Mouse (Mus musculus) embryonic stem cell, embryonic (primary cell): ENCODE measurements at regions not wholly inside any gene's neighbourhood (a gene's known extent, or its start where the extent isn't known, plus 50 kb on each side); places are given as distances from the start of the nearest gene placed in this dataset.

Source experiments
- CTCF ChIA-PET, 4 experiments: fragments of 300-600 bp in 2 of 4; fragments of 350-600 bp in 2 of 4; sonication (Branson Sonifier 250); formaldehyde crosslinking; loops; one replicate each; lab custom pipeline; 2022; ENCODE audit warnings: inconsistent platforms in 2 of 4; lab: Charles Lee
- POLR2A ChIA-PET, 4 experiments: fragments of 300-600 bp in 2 of 4; fragments of 350-600 bp in 2 of 4; sonication (Branson Sonifier 250); formaldehyde crosslinking; loops; one replicate each; lab custom pipeline; 2022; ENCODE audit warnings: antibody characterized with exemption in 4 of 4, inconsistent platforms in 1 of 4; lab: Charles Lee

DNA sequence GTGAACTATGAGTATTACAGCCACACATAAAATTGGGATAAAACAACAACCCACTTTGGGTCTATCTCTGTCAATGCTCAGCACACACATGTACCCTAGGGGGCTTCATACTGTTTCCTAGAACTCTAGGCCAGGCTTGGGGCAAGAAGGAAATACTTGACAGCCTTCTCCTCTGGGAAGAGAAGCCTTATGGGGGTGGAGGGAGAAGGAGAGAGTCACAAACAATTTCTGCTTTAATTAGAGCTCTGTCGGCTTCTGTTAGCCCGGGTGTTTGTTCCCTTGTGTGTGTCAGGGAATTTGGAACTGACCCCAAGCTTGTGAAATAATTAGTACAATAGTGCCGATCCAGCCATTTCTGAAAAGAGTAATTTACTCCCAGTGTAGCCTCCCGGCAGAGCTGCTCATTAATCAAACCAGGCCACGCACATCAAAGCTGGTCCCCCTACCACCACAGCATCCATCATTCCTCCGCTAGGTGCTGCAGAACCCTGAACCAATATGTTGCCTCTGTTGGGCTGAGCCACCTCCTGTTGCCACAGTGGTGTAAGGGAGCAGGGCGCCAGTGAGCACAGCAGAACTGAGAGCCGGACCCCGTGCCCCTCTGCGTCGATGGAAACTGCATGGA, 307.3 kb downstream of the Tmem114 start:
- CTCF ChIA-PET = no interaction called here

DNA sequence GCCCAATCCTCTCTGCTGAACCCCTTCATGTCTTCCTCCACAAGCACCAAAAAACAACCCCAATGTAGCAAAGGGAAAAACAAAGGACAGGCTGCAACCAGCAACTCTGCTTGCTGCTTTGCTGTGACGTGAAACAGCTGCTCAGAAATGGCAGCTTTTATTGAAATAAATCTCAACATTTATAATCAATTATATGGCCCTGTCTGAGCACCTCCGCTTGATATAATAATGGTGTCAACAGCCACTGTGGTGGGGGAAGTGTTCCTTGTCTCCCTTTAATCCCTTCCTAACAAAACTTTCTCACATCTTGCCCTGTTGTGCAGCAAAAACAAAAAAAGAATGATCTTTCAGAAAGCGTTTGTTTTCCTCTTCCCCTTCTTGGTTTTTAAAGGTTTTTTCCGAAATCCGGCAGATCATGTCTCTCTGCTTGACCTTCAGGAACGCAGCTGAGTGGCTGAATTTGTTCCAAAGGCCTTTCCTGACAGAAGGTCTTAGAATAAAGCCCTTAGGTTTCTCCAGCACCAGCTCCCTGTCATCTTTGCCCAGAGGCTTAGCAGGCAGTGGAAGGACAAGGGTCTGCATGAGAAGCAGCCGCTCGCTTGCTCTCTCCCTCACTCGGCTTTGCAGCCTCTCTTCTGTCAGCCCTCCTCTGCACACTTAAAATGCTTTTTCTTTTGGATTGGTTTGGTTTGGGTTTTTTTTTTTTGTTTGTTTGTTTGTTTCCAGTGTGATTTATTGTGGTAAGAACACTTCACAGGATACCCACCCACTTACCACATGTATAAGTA, 313.4 kb downstream of the Tmem114 start:
- CTCF ChIA-PET = no interaction called here

More for the DNA sequence above, 307.3 kb downstream of the Tmem114 start:
- POLR2A ChIA-PET = no interaction called here

DNA sequence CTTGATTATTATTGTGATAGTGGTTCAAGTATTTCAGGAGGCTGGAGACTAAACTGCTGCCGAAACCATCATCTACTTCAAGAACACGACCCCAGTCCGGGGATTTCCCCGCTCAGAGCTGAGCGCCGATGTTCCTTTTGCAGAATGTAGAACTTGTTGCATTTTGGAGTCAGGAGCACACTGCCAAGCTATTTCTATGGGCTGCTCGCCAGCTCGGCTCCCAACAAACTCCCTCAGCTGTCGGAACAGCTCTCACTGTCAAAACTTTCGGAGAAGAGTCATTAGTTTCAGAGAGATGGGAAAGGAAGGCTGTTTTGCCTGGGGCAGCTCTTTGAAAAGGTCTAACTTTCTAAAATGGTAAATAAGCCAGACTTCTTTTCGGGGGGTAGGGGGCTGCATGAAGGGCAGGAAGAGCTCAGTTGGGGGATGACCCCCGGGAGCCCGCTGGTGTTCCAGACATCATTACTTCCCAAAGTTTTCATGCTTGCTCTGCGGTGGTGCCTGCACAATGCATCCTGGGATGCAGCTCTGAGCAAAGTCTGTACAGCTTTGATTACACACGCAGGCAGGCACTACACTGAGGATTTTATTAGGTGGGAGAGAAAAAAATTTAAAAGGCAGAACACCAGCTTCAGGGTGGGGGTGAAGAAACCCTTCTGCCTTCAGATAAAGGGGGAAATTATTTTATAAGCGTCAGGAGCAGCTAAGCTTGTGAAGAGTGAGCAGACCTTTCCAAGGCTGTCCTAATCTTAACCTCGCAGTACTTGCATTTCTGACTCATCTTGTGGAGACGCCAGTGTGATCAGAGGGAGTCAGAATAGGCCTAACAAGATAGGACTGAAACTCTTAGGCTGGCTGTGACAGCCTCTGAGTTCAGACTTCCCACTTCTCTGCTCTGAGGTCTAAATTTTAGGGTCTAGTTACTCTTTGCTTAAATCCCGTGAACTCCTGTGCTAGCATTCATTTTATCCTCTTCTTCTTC, 316.5 kb downstream of the Tmem114 start:
- ChIA-PET POLR2A (no interaction called here), CTCF (interaction anchor here in 1 of 4 experiments (0.5 kb wide), 1 partner anchor 280 kb away, joined by 8 read pairs; no protein-coding TSS in a partner anchor)

More for the DNA sequence above, 313.4 kb downstream of the Tmem114 start:
- POLR2A ChIA-PET = interaction anchor here in 1 of 4 experiments (0.7 kb wide), 1 partner anchor 78 kb away, joined by 3 read pairs; no protein-coding TSS in a partner anchor

DNA sequence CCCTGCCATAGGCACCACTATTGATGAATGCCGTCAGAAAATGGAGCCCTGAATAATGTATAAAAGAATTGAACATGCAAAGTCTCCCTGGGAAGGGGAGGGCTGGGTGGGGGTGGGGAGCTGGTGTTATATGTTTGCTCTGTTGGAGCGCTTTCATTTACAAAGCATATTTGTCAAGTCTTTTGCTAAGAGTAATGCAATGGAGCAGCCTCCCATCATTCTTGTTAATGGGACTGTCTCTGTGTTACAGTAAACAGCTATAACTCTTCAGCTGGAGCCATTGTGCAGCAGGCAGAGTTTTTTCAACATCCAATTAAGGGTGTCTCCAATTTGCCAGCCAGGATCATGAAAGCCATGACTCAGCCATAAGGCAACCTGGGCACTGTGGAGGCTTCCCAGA, 345.9 kb downstream of the Tmem114 start:
- POLR2A ChIA-PET = interaction anchor here in 1 of 4 experiments (0.6 to 1.7 kb wide), 2 partner anchors 14 to 761 kb away, joined by 3 to 6 read pairs; no protein-coding TSS in a partner anchor
- CTCF ChIA-PET = interaction anchor here in 1 of 4 experiments (0.6 kb wide), 1 partner anchor 1519 kb away, joined by 3 read pairs; no protein-coding TSS in a partner anchor

DNA sequence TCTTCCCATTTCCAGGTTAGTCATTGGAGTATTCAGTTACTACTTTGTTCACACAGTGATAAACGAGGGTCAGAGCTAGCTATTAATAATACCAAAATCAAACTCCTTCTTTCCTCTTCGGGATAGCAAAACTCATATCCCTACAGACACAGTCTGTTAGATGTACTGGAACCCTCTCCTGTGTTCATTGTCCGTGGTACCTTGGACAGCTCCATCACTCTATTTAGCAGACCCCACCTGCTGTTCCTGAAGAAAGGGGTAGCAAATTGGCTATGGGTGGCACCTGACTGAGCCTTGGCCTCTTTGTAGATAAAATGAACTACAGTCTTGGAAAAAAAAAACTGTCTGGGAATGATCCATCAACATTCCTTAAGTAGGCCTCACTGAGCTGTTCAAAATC, 346.5 kb downstream of the Tmem114 start:
- ChIA-PET CTCF (interaction anchor here in 1 of 4 experiments (0.5 kb wide), 1 partner anchor 341 kb away, joined by 5 read pairs; no protein-coding TSS in a partner anchor), POLR2A (interaction anchor here in 2 of 4 experiments (0.6 to 1.7 kb wide), 3 partner anchors 14 to 620 kb away, joined by 6 to 9 read pairs (median 8); no protein-coding TSS in a partner anchor)

DNA sequence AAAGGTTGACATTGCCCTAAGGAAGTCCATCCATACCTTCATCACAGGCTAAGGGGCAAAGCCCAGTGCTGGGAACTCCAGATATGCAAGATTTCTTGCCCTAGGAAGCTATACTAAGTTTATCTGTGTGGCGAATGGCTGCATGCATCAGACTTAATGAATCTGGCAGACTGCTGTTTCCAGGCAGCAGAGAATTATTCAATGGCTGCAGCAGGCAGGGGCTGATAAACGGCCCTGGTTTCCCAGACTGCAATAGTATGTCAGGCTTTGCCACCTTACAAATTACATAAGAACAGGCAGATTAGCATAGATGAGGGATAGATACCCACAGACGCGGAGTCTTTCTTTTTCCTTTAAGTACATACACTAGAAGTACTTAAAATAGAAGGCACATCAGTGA, 350.2 kb downstream of the Tmem114 start:
- ChIA-PET POLR2A (no interaction called here), CTCF (no interaction called here)

DNA sequence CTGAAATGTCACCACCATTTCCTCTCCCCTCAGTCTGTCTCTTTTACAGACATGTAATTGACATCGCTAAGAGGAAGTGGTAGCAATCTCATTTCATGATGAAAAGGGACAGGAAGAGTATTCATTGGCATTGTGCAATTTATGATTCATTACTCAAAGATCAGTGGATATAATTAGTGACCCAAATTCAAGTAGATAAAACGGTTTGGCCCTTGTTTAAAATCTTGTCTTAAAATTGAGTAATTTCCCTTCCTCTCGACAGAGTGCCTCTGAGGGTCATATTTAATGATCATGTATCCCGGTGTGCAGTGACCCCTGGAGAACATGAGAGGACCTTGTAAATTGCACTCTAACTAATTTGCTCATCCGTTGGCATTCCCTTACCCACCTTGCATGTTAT, 371.0 kb downstream of the Tmem114 start:
- ChIA-PET POLR2A (no interaction called here), CTCF (no interaction called here)

DNA sequence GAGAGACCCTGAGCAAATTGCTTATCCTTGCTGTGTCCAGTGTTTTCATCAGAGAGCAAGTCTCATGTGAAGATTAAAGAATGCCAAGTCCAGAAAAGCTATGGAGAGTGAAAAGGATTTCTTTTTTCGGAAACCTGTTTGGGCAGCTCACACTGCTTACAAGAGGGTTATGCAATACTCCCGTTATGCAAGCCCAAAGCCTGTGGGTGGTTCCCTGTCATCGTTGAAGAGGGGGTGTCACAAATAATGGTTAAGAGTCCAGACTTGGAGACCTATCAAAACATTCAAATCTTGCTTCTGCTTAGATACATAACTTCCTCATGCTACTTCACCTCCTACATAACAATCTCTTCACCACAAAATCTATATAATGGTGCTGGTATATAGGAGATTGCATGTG, 416.0 kb downstream of the Tmem114 start:
- CTCF ChIA-PET = no interaction called here
- POLR2A ChIA-PET = no interaction called here

DNA sequence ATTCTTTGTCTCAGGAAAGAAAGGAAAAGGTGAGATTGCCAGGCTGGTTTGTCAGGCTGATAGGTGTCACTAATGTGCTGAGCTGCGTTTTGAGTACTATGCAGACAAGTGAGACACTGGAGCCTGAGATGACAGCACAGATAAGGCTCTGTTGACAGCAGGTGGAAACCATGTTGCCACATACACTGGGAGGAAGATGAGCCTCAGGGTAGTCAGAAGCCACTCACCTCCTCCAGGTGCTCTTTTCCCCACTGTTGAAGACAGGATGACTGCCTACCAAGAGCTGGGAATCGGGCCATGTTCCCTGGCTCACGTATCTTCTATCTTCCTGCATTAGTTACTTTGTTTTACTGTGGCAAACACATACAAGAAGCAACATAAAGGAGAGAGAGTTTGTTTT, 418.3 kb downstream of the Tmem114 start:
- CTCF ChIA-PET = interaction anchor here in 1 of 4 experiments (0.6 kb wide), 1 partner anchor 57 kb away, joined by 6 read pairs; no protein-coding TSS in a partner anchor

DNA sequence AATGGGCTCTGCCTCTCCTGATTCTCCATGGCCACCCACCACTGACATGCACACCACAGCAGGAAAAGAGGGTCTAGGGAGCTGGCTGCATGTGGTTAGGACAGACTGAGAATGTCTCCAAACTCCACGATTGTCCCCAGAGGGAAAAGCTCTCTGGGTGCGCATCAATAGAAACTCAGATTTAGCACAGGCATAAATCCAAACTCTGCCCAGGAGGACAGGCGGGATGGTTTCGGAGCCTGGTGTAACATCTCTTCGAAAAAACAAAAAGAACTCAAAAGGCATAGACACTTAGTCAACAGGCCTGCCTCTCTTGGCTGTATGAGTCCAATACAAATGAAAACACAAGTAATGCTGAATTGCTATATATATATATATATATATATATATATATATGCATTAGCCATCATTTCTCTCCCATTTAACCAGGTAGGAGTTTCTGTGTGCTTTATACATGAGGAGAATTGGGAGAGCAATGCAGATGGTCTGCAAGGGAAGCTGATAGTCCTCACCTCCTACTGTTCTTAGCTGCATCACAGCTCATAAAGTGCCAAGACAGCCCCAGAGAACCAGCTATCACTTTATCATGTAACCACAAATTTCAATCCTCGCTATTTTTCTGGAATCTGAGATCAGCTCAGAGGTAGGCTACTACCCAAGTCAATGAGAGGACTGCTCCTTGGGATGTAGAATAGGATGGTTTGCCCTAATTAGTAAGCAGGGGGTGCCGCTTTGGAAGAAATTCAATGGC, 422.4 kb downstream of the Tmem114 start:
- POLR2A ChIA-PET = interaction anchor here in 1 of 4 experiments (0.7 kb wide), 1 partner anchor 367 kb away, joined by 5 read pairs; no protein-coding TSS in a partner anchor
- CTCF ChIA-PET = interaction anchor here in 1 of 4 experiments (0.8 kb wide), 1 partner anchor 1472 kb away, joined by 3 read pairs; no protein-coding TSS in a partner anchor

More for the DNA sequence above, 418.3 kb downstream of the Tmem114 start:
- POLR2A ChIA-PET = interaction anchor here in 1 of 4 experiments (0.6 kb wide), 1 partner anchor 46 kb away, joined by 3 read pairs; no protein-coding TSS in a partner anchor

DNA sequence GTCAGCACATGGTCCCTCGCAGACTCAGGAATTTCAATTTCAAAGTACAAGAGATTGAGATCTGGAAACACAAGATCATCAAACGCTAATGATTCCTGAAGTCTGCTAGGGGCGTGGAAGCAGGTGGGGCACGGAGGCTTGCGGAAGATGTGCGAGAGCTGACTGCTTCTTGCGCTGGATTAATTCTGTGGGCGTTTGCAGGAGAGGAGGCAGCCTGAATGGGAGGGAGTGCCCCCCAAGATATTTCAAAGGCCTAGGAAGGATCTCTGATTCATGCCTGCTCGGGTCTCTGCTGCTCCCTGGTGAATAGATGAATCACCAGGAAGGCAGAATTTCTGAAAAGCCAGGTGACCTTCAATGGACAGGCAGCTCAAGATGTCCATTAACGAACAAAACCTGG, 442.1 kb downstream of the Tmem114 start:
- ChIA-PET CTCF (interaction anchor here in 1 of 4 experiments (0.6 kb wide), 2 partner anchors 67 to 1617 kb away, joined by 3 to 5 read pairs; no protein-coding TSS in a partner anchor), POLR2A (interaction anchor here in 1 of 4 experiments (1.4 kb wide), 1 partner anchor 32 kb away, joined by 6 read pairs; no protein-coding TSS in a partner anchor)

DNA sequence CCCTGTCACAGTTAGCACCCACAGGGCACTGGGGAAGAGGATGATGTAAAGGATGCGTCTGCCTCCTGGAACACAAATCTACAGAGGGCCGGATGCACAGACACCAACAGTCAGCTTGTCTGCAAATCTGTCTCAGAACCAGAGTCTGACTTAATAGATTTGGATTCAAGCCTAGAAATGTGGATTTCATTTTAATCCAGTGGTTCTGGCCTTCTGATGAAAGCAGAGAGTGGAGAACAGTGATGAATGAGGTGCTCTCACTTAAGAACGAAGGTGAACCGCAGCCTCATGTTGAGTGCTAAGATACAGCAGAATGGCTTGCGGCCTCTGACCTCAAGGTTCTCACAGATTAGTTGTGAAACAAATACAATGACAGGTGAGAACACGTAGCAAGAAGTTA, 446.5 kb downstream of the Tmem114 start:
- ChIA-PET CTCF (interaction anchor here in 1 of 4 experiments (0.6 kb wide), 1 partner anchor 924 kb away, joined by 4 read pairs; no protein-coding TSS in a partner anchor), POLR2A (no interaction called here)

DNA sequence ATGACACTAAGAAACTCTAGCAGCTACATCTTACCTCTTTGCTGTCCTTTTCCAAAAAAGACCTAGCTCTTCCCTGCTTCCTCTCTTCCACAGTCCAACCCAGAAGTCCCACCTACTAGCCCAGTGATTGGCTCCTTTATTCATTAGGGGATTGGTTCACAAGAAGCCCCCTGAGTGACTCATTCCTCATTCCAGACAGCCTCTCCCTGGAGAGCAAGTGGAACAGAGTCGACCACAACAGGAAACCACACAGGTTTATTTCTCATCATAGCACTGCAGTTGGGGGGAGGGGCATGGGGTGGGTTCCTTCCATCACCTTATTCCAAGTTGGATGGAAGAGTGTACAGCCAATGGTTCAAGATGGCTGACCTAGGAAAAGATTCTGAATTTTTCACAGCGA, 473.3 kb downstream of the Tmem114 start:
- CTCF ChIA-PET = no interaction called here
- POLR2A ChIA-PET = interaction anchor here in 3 of 4 experiments (0.6 to 4.5 kb wide), 30 partner anchors 9 to 721 kb away, joined by 3 to 41 read pairs (median 4); partner anchors contain the start of gene Carhsp1 (in 1 of the 3)

DNA sequence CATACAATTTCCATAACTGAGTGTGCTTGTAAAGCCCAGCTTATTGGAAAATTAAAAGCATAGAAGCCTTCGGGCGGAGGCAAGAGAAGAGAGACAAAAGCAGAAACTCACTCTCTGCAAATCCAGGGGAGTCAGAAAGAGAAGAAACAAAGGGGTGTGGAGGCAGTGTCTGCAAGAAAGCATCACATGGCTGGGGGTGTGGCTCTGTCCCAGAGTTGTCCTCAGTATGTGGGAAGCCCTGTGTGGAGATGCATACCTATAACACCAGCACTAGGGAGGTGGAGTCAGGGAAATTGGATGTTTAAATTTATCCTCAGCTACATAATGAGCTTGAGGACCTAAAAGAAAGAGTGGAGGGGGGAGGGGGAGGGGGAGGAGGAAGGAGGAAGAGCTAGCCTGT, 482.6 kb downstream of the Tmem114 start:
- ChIA-PET CTCF (no interaction called here), POLR2A (interaction anchor here in 2 of 4 experiments (0.7 to 4.8 kb wide), 9 partner anchors 7 to 35 kb away, joined by 3 to 41 read pairs (median 4); no protein-coding TSS in a partner anchor)

DNA sequence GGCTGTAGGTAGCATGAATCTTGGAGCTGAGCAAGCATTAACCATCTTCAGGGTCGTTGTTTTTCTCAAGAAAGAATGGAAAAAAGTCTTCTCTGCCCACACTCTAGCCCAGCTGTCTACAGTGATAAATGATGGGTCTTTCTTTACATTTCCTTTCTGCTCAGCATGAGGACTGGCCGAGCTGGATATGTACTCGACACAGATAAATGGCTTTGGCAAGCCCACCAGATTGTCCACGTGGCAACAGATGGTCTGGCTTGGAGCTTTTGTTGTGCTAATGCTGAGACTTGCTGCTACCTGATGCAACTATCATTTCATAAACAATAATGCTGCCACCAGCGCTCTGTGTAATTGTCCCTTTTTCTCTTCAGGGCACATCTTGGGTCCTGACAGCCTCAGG, 487.8 kb downstream of the Tmem114 start:
- POLR2A ChIA-PET = interaction anchor here in 3 of 4 experiments (0.6 to 4.0 kb wide), 7 partner anchors 8 to 14 kb away, joined by 3 to 17 read pairs (median 4); no protein-coding TSS in a partner anchor
- CTCF ChIA-PET = no interaction called here

DNA sequence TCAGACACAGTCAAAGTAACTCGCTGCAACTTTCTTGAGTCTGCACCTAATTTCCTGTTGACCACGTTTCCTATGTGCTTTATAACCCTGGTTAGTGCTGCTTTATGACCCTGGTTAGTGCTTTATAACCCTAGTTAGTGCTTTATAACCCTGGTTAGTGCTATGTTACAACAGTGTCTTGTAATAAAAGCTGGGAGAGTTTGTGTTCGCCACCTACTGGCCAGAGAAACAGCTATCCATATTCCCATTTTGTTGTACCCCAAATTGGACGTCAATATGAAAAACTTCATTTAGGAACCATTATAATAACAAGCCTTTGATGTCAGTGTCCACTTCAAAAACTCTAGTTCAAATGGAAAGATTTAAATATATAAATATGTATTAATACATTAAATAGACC, 492.6 kb downstream of the Tmem114 start:
- CTCF ChIA-PET = interaction anchor here in 3 of 4 experiments (0.6 to 0.7 kb wide), 4 partner anchors 8 to 401 kb away, joined by 3 read pairs; no protein-coding TSS in a partner anchor
- POLR2A ChIA-PET = interaction anchor here in 1 of 4 experiments (1.0 kb wide), 1 partner anchor 10 kb away, joined by 5 read pairs; no protein-coding TSS in a partner anchor

DNA sequence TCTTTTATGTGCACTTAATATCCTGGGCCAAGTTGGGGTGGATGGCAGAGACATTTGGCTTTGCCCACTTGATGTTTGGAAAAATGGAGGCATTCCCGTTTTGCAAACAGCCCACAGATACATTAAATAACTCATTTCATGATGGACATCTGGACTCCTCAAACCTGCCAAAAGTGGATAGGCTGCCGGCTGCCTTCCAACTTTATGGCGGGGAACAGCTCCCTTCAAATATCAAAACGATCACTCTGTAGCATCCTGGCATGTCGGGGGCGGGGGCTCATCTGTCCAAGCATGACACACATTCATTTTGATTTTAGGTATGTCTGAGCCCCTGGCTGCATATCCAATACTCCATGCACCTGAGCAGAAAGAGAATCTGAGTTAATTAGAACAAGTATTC, 493.3 kb downstream of the Tmem114 start:
- ChIA-PET CTCF (interaction anchor here in 2 of 4 experiments (0.6 to 0.8 kb wide), 3 partner anchors 9 to 402 kb away, joined by 3 read pairs; no protein-coding TSS in a partner anchor), POLR2A (interaction anchor here in 2 of 4 experiments (0.6 to 1.1 kb wide), 4 partner anchors 10 to 83 kb away, joined by 3 to 9 read pairs (median 4); no protein-coding TSS in a partner anchor)
